Mouse (Mus musculus) kidney, postnatal 14 days (tissue): ENCODE measurements around the gene Ostf1.

Experiments
- DNase-seq: peaks from one replicate; pipeline ENCODE4 v3.0.0; 2022; ENCODE audit warnings: mixed read lengths

Ostf1 gene

GRCm38 (mm10) chr19:18631644-18632219, at the start of gene Ostf1, which contains the start of gene Nmrk1:
TSS of gene Ostf1 (minus strand) at chr19:18631823.
TSS of gene Nmrk1 (plus strand) at chr19:18631950.
- DNase-seq: peak; percentile 98

- DNase-seq: no peak
Observed at GRCm38 (mm10) chr19:18673116-18673515, 41.5 kb upstream of the Ostf1 start.

GRCm38 (mm10) chr19:18672498-18672897, 40.9 kb upstream of the Ostf1 start:
- no peak for DNase-seq

GRCm38 (mm10) chr19:18671056-18671741, 39.6 kb upstream of the Ostf1 start:
- DNase-seq: peak; percentile 53

- peak; percentile 99 for DNase-seq
Observed at GRCm38 (mm10) chr19:18670608-18671007, 39.0 kb upstream of the Ostf1 start, which contains the start of gene Carnmt1. TSS of gene Carnmt1 (plus strand) at chr19:18670764.

GRCm38 (mm10) chr19:18669551-18669950, 37.9 kb upstream of the Ostf1 start:
- no peak for DNase-seq

- DNase-seq: no peak
Observed at GRCm38 (mm10) chr19:18666966-18667365, 35.3 kb upstream of the Ostf1 start.

- DNase-seq: no peak
Observed at GRCm38 (mm10) chr19:18663904-18664303, 32.3 kb upstream of the Ostf1 start.

GRCm38 (mm10) chr19:18661683-18662082, 30.1 kb upstream of the Ostf1 start:
- DNase-seq: no peak

- DNase-seq: no peak
Observed at GRCm38 (mm10) chr19:18660466-18660865, 28.8 kb upstream of the Ostf1 start.

GRCm38 (mm10) chr19:18659349-18659748, 27.7 kb upstream of the Ostf1 start:
- DNase-seq: no peak

- DNase-seq: peak; percentile 17
Observed at GRCm38 (mm10) chr19:18658473-18658872, 26.9 kb upstream of the Ostf1 start.

GRCm38 (mm10) chr19:18655999-18656398, 24.4 kb upstream of the Ostf1 start:
- no peak for DNase-seq

- no peak for DNase-seq
Observed at GRCm38 (mm10) chr19:18654984-18655383, 23.4 kb upstream of the Ostf1 start.

GRCm38 (mm10) chr19:18654330-18654729, 22.7 kb upstream of the Ostf1 start:
- no peak for DNase-seq

GRCm38 (mm10) chr19:18653058-18653457, 21.4 kb upstream of the Ostf1 start:
- no peak for DNase-seq

GRCm38 (mm10) chr19:18652592-18652991, 21.0 kb upstream of the Ostf1 start:
- DNase-seq: peak; percentile 15

- no peak for DNase-seq
Observed at GRCm38 (mm10) chr19:18650473-18650872, 18.9 kb upstream of the Ostf1 start.

GRCm38 (mm10) chr19:18649955-18650354, 18.3 kb upstream of the Ostf1 start:
- no peak for DNase-seq

- DNase-seq: no peak
Observed at GRCm38 (mm10) chr19:18648558-18648945, 16.9 kb upstream of the Ostf1 start.

- DNase-seq: no peak
Observed at GRCm38 (mm10) chr19:18647775-18648557, 16.3 kb upstream of the Ostf1 start.

- no peak for DNase-seq
Observed at GRCm38 (mm10) chr19:18646853-18647420, 15.3 kb upstream of the Ostf1 start.

- DNase-seq: no peak
Observed at GRCm38 (mm10) chr19:18646397-18646796, 14.8 kb upstream of the Ostf1 start.
